Mouse (Mus musculus) intestine, embryonic 14.5 days (tissue): Measurements from ENCODE around the gene Elac2. TPM values are rescaled to one million over a fixed set of nuclear protein-coding genes. Genes with fewer than 3 reads are reported as not detected.

ENCODE experiments used
- ATAC-seq: fragments of 200-750 bp; cut with Nextera tagmentation; replicated peaks from 2 replicates; pipeline ENCODE4 v1.8.0; 2017; ENCODE audit warnings: low read depth, moderate number of reproducible peaks, moderate TSS enrichment, moderate library complexity; ENCODE audit not compliant: low FRiP score, low TSS enrichment
- DNase-seq: peaks from one replicate; pipeline ENCODE4 v3.0.0-alpha.2; 2018; ENCODE audit warnings: low spot score
- H3K27ac ChIP-seq: fragments of 300-500 bp; sonication (generic); 2 replicates; pipeline ENCODE4 v1.5.1; 2014; ENCODE audit warnings: low read depth, mild to moderate bottlenecking, control low read depth
- H3K27me3 ChIP-seq: fragments of 300-500 bp; sonication (generic); replicated peaks from 2 replicates; pipeline ENCODE4 v1.6.1; 2014; ENCODE audit warnings: low read length, control low read depth; ENCODE audit not compliant: control insufficient read depth, insufficient read depth
- H3K36me3 ChIP-seq: fragments of 300-500 bp; sonication (generic); 2 replicates; pipeline ENCODE4 v1.6.1; 2014; ENCODE audit warnings: low read length, control low read depth; ENCODE audit not compliant: control insufficient read depth, insufficient read depth
- H3K4me1 ChIP-seq: fragments of 300-500 bp; sonication (generic); replicated peaks from 2 replicates; pipeline ENCODE4 v1.6.1; 2014; ENCODE audit warnings: low read length, control low read depth, mixed read lengths; ENCODE audit not compliant: control insufficient read depth, insufficient read depth
- H3K4me2 ChIP-seq: fragments of 300-500 bp; sonication (generic); 2 replicates; pipeline ENCODE4 v1.6.1; 2014; ENCODE audit warnings: low read length
- H3K4me3 ChIP-seq: fragments of 300-500 bp; sonication (generic); 2 replicates; pipeline ENCODE4 v1.5.1; 2014; ENCODE audit warnings: low read depth, low read length, control low read depth, mixed read lengths
- H3K9ac ChIP-seq: fragments of 300-500 bp; sonication (generic); 2 replicates; pipeline ENCODE4 v1.6.1; 2014; ENCODE audit warnings: mild to moderate bottlenecking, low read length
- H3K9me3 ChIP-seq: fragments of 300-500 bp; sonication (generic); 2 replicates; pipeline ENCODE4 v1.6.1; 2016; ENCODE audit warnings: low read length, control low read depth; ENCODE audit not compliant: control insufficient read depth
- WGBS: fragments of 180-500 bp; shearing (Covaris S2); extraction: QIAGEN DNeasy Blood & Tissue Kit; methylation state at CpG from one replicate; pipeline ENCODE4 v1.1.7; 2014; 5-methylcytosine and 5-hydroxymethylcytosine counted together
- polyA plus RNA-seq: library from polyadenylated mRNA; unstranded; fragments of >200 nt; fragmentation: Nextera tagmentation; extraction: Ambion mirVana; gene quantifications from 2 replicates; pipeline ENCODE4 v1.2.1, GENCODE M21; 2014

Gene Elac2
- polyA plus RNA-seq, 1 experiment from 2014 or later: 31.5 TPM

DNA sequence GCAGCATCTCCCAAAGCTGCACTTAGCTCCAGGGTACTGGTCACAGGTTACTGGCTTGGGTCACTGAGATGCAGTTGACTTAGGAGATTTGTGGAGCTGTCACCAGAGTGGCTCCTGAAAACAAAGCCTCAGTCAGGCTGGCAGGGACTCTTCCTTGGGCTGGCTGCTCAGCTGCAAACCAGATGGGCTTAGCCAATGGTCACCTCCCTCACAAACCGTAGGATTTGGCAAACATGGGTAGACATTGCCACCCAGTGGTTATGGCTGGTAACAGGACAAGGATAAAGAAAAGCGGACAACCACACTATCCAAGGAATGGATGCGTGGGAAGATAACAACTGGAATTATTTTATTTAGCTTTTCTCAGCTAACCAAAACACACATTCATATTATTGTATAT, 10.3 kb upstream of the Elac2 start:
- WGBS: 5% methylated on average over 3 of the region's 3 CpGs

DNA sequence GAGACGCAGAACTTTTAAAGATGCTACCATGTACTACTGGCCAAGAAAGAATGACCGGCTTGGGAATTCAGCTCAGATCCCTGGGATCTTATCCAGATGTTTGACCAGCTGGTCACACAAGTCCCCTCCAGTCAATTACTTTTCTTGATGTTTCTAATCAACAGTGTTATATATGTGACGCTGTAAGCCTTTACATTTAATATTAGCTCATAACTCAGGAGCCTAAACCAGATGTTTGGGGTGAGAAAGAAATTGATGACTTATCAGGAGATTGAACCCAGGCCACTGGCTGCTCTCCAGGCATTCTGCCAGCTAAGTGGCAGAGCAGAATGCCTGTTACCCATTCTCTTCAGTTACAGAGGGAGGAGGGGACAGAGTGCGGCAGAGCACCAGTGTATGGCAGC, 9.9 kb upstream of the Elac2 start:
- Histone ChIP-seq H3K27ac (peak overlapping the region; percentile 47), H3K4me1 (no peaks in the 10 kb centered on the region), H3K9ac (no peak overlapping the region), H3K27me3 (no peaks in the 10 kb centered on the region), H3K9me3 (no peaks in the 10 kb centered on the region), H3K4me2 (no peak overlapping the region), H3K4me3 (no peak overlapping the region; the same call in 1 of the 2 replicates), H3K36me3 (no peaks in the 10 kb centered on the region)
- peak; percentile 32; the same call in 1 of the 2 replicates for ATAC-seq
- DNase-seq: no peak
- 38% methylated on average over 4 of the region's 4 CpGs for WGBS

More for the DNA sequence above, 10.3 kb upstream of the Elac2 start:
- H3K9ac ChIP-seq: no peak overlapping the region
- no peak overlapping the region for H3K4me3 ChIP-seq
- no peaks in the 10 kb centered on the region for H3K4me1 ChIP-seq
- H3K27ac ChIP-seq: no peak overlapping the region
- DNase-seq: peak; percentile 89
- no peaks in the 10 kb centered on the region for H3K9me3 ChIP-seq
- no peaks in the 10 kb centered on the region for H3K27me3 ChIP-seq
- H3K4me2 ChIP-seq: no peak overlapping the region
- ATAC-seq: peak; percentile 89
- no peaks in the 10 kb centered on the region for H3K36me3 ChIP-seq

DNA sequence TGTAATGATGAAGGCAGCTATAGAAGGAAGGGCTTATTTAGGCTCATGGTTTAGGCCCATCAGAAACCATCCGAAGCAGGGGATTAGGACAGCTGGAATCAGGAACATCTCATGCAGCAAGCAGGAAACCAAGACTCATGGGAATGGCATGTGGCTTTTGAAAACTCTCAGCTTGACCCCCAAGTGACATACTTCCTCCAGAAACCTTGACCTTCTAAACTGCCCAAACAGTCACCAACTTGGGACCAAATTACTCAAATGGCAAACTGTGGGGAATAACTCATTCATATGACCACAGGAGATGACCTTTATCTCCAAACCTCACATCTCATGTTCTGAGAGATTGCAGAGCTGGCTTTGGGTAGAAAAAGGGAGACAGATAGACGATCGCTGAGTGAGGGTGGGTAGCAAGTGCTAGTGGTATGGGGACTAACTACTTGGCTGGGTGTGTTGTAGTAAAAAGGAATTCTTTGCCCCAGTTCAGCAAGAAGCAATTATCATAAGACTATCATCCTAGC, 7.3 kb upstream of the Elac2 start:
- Histone ChIP-seq H3K9me3 (no peaks in the 10 kb centered on the region), H3K27ac (no peak overlapping the region), H3K4me3 (no peak overlapping the region), H3K27me3 (no peaks in the 10 kb centered on the region), H3K4me1 (no peaks in the 10 kb centered on the region), H3K4me2 (no peak overlapping the region), H3K36me3 (no peaks in the 10 kb centered on the region), H3K9ac (no peak overlapping the region)
- DNase-seq: no peak
- 77% methylated on average over 3 of the region's 3 CpGs for WGBS
- ATAC-seq: no peak

DNA sequence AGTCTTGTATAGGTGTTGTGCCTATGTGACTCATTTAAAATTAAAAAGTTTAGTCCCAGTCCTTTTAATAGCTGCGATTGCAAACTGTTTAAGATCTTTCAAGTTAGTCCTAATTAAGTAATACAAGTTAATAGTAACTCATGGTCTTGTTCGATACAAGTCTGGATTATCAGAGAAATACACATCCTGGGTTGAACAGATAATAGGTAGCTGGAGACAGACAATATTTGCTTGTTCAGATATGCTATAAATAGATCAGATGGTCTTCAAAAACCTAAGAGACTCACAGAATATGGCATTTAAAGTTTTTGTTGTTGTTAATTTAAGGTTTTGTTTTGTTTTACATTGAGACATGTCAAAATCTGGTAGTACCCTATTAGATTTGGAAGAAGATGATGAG, 6.4 kb upstream of the Elac2 start:
- Histone ChIP-seq H3K4me3 (no peak overlapping the region), H3K36me3 (no peaks in the 10 kb centered on the region), H3K9ac (no peak overlapping the region), H3K4me1 (no peaks in the 10 kb centered on the region), H3K27ac (no peak overlapping the region), H3K9me3 (no peaks in the 10 kb centered on the region), H3K4me2 (no peak overlapping the region), H3K27me3 (no peaks in the 10 kb centered on the region)
- DNase-seq (no peak), ATAC-seq (no peak)
- 74% methylated on average over 2 of the region's 2 CpGs for WGBS

DNA sequence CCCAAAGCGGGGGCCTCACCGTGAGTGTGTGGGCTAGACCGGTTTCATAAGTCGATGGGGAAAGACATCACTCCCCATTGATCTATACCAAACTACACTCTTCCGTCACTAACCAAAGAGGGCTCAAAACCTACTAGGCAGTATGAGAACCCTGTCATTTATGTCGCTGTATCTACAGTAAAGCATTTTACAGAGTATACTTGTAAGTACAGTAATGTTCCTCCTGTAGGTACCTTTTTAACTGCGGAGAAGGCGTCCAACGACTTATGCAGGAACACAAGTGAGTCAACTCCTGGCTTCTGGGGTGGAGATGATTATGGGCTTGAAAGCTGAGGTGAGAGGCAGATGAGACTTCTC, 629 bp downstream of the Elac2 start:
- H3K4me2 ChIP-seq: peak overlapping the region; percentile 84
- peak overlapping the region; percentile 80 for H3K9ac ChIP-seq
- H3K4me3 ChIP-seq: peak overlapping the region; percentile 87
- DNase-seq (no peak), ATAC-seq (no peak)
- H3K27ac ChIP-seq: no peak overlapping the region
- peaks cover 26% of the 10 kb centered on the region for H3K36me3 ChIP-seq
- H3K27me3 ChIP-seq: no peaks in the 10 kb centered on the region
- H3K9me3 ChIP-seq: no peaks in the 10 kb centered on the region
- WGBS: 10% methylated on average over 9 of the region's 9 CpGs
- peaks cover 14% of the 10 kb centered on the region for H3K4me1 ChIP-seq

DNA sequence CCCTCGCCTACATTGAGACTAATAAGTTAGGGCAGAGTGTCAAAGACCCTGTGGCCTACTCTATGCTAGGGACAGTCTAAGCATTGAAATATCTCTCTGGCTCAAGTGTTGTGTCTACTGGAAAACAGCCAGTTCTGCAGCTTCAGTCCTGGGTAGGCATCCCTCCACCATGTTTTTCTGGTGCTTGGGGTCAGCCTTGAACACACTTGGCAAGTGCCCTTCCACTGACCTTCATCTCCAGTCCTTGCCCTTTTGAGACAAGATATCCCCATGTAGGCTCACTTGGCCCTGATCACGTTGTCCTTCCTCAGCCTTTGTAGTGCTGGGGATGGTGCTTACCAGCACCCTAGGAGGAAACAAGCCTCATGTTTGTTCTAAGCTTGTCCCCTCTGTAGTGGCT, 9.7 kb downstream of the Elac2 start:
- H3K36me3 ChIP-seq: peaks cover 96% of the 10 kb centered on the region
- ATAC-seq: no peak
- H3K27ac ChIP-seq: no peak overlapping the region

DNA sequence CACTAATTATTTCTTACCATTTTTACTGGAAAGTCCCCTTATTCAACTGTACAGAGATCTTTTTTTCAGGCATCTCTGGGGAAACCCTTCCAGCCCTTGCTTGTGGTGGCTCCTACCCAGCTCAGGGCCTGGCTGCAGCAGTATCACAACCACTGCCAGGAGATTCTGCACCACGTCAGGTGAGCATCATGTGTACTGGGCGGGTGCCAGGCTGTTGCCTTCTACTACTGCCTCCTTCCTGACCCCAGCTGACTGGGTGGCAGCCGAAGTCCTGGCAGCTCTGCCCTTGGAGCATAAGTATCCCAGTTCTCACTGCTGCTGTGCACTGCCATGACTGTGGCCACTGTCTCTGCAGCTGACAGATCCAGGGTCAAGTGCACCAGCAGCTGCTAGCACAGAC, 19.6 kb downstream of the Elac2 start:
- H3K27me3 ChIP-seq: no peaks in the 10 kb centered on the region
- H3K36me3 ChIP-seq: peaks cover 88% of the 10 kb centered on the region

More for the DNA sequence above, 9.7 kb downstream of the Elac2 start:
- Histone ChIP-seq H3K9me3 (no peaks in the 10 kb centered on the region), H3K4me2 (no peak overlapping the region), H3K4me3 (no peak overlapping the region), H3K4me1 (no peaks in the 10 kb centered on the region), H3K27me3 (no peaks in the 10 kb centered on the region), H3K9ac (no peak overlapping the region)
- 88% methylated on average over 2 of the region's 2 CpGs for WGBS
- no peak for DNase-seq

DNA sequence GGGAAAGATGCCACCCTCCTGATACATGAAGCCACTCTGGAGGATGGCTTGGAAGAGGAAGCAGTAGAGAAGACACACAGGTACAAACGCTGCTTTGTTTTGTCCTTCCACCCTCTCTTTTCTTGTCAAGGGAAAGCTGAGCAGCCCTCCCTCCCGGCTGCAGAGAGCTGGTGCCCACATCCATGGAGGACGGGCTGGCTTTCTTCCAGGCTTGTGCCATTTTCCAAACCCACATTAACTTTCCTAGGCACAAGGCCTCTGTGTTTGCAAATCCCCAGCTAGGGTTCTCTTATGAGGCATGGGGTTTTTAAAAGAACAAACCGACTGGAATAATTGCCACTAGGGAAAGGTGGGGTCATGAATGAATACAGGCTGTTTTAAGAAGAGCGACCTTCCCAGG, 20.8 kb downstream of the Elac2 start:
- Histone ChIP-seq H3K4me3 (no peak overlapping the region), H3K9ac (no peak overlapping the region), H3K4me1 (no peaks in the 10 kb centered on the region), H3K4me2 (no peak overlapping the region), H3K27me3 (no peaks in the 10 kb centered on the region), H3K36me3 (peaks cover 78% of the 10 kb centered on the region), H3K27ac (no peak overlapping the region), H3K9me3 (no peaks in the 10 kb centered on the region)
- ATAC-seq (no peak), DNase-seq (no peak)
- WGBS: 79% methylated on average over 5 of the region's 5 CpGs

More for the DNA sequence above, 19.6 kb downstream of the Elac2 start:
- WGBS: 83% methylated on average over 3 of the region's 3 CpGs
- Histone ChIP-seq H3K27ac (no peak overlapping the region), H3K4me1 (no peaks in the 10 kb centered on the region), H3K4me3 (no peak overlapping the region), H3K9me3 (no peaks in the 10 kb centered on the region), H3K4me2 (no peak overlapping the region), H3K9ac (no peak overlapping the region)
- no peak for ATAC-seq
- DNase-seq: no peak

DNA sequence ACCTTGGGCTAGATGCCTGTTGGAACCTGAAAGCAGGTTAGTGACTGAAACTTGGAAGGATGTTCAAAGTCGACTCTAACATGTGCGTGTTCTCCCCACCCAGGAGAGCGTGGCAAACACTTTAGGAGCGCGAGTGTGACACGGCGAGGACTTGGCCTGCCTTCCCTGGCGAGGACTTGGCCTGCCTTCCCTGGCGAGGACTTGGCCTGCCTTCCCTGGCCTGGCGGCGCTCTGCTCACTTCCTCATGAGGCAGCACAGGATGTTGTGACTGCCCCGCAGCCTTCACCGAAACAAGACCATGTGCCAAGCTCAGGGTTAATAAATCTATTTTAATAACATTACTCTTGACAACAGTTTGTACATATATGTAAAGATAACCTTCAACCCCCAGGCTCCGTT, 22.9 kb downstream of the Elac2 start:
- peaks cover 65% of the 10 kb centered on the region for H3K36me3 ChIP-seq
- no peak overlapping the region for H3K4me3 ChIP-seq
- WGBS: 89% methylated on average over 14 of the region's 14 CpGs

More for the DNA sequence above, 22.9 kb downstream of the Elac2 start:
- H3K9ac ChIP-seq: no peak overlapping the region
- no peaks in the 10 kb centered on the region for H3K4me1 ChIP-seq
- no peak for ATAC-seq
- H3K27ac ChIP-seq: no peak overlapping the region
- no peaks in the 10 kb centered on the region for H3K27me3 ChIP-seq
- H3K4me2 ChIP-seq: no peak overlapping the region
- no peak for DNase-seq
- no peaks in the 10 kb centered on the region for H3K9me3 ChIP-seq
